Mouse (Mus musculus) adipocyte (in vitro differentiated cells): ENCODE results near the gene Tjp1.

Experiments
- DNase-seq: peaks from one replicate; pipeline ENCODE4 v3.0.0-alpha.2; 2016; ENCODE audit warnings: low spot score

Tjp1 gene

GRCm38 (mm10) chr7:65388243-65389013 lies 139.2 kb downstream of the Tjp1 start:
- peak; percentile 67 for DNase-seq

GRCm38 (mm10) chr7:65387560-65388175 lies 139.9 kb downstream of the Tjp1 start:
- no peak for DNase-seq

GRCm38 (mm10) chr7:65384775-65385174 lies 142.8 kb downstream of the Tjp1 start:
- no peak for DNase-seq

- DNase-seq: no peak
Measured at GRCm38 (mm10) chr7:65382515-65383283, 144.9 kb downstream of the Tjp1 start.

GRCm38 (mm10) chr7:65381896-65382295 lies 145.7 kb downstream of the Tjp1 start:
- DNase-seq: no peak

- DNase-seq: no peak
Measured at GRCm38 (mm10) chr7:65380716-65381115, 146.9 kb downstream of the Tjp1 start.

GRCm38 (mm10) chr7:65378818-65379565 lies 148.6 kb downstream of the Tjp1 start:
- DNase-seq: peak; percentile 12

- peak; percentile 24 for DNase-seq
Measured at GRCm38 (mm10) chr7:65377521-65377920, 150.1 kb downstream of the Tjp1 start.

- DNase-seq: no peak
Measured at GRCm38 (mm10) chr7:65375621-65376020, 152.0 kb downstream of the Tjp1 start.

GRCm38 (mm10) chr7:65375176-65375575 lies 152.4 kb downstream of the Tjp1 start:
- no peak for DNase-seq

GRCm38 (mm10) chr7:65373336-65373735 lies 154.2 kb downstream of the Tjp1 start:
- DNase-seq: no peak

- DNase-seq: no peak
Measured at GRCm38 (mm10) chr7:65371765-65372164, 155.8 kb downstream of the Tjp1 start.

GRCm38 (mm10) chr7:65370787-65371616 lies 156.6 kb downstream of the Tjp1 start:
- peak; percentile 79 for DNase-seq

- peak; percentile 30 for DNase-seq
Measured at GRCm38 (mm10) chr7:65370381-65370786, 157.2 kb downstream of the Tjp1 start.

GRCm38 (mm10) chr7:65369101-65369500 lies 158.5 kb downstream of the Tjp1 start:
- peak; percentile 14 for DNase-seq

- DNase-seq: no peak
Measured at GRCm38 (mm10) chr7:65367386-65368245, 160.0 kb downstream of the Tjp1 start.

GRCm38 (mm10) chr7:65366153-65366552 lies 161.4 kb downstream of the Tjp1 start:
- peak; percentile 29 for DNase-seq

- DNase-seq: no peak
Measured at GRCm38 (mm10) chr7:65365560-65365959, 162.0 kb downstream of the Tjp1 start.

GRCm38 (mm10) chr7:65360278-65360677 lies 167.3 kb downstream of the Tjp1 start:
- no peak for DNase-seq

GRCm38 (mm10) chr7:65359774-65360173 lies 167.8 kb downstream of the Tjp1 start:
- no peak for DNase-seq
